ENCODE assay signal across 28 mouse cellular contexts in genomic region chr12:54995965-54996364, GRCm38 (mm10). TPM values are rescaled to one million over a fixed set of nuclear protein-coding genes. Genes with fewer than 3 reads are reported as not detected.
DNase-seq lines count a peak whose midpoint lies in the region; ATAC-seq and TF ChIP-seq lines count a peak whose summit lies in the region.
"Had no signal": no experiment of that assay in that cellular context is flagged by ENCODE, and none has a peak within 500 bp of the region (broad histone marks: within the 10 kb centered on the region; RNA-seq: fewer than 3 reads in every experiment).

No protein-coding gene starts in this region.

- peak; percentile 22; the same call in 1 of the 2 replicates for ATAC-seq in embryonic facial prominence, embryonic 14.5 days (ENCODE audit: low read depth)
- no peak for ATAC-seq in lung, postnatal 0 days
- ATAC-seq: forebrain, embryonic 15.5 days; intestine, embryonic 15.5 days had no signal

- no peak overlapping the region for H3K27ac ChIP-seq in embryonic facial prominence, embryonic 14.5 days (replicated peaks; ENCODE audit: low read depth, low read length)
- no peak overlapping the region for H3K27ac ChIP-seq in embryonic facial prominence, embryonic 10.5 days (replicated peaks)
- H3K27ac ChIP-seq in lung, postnatal 0 days (ENCODE audit: low read length): no peak overlapping the region
- H3K27ac ChIP-seq: embryonic facial prominence, embryonic 12.5 days; forebrain, embryonic 12.5 days; forebrain, embryonic 15.5 days; heart, adult 2 months; hindbrain, embryonic 12.5 days; hindbrain, embryonic 15.5 days; intestine, embryonic 15.5 days had no signal

- H3K27me3 ChIP-seq in embryonic facial prominence, embryonic 14.5 days (replicated peaks; ENCODE audit: control insufficient read depth, insufficient read depth, low read length): no peaks in the 10 kb centered on the region
- no peaks in the 10 kb centered on the region; the same call in 1 of the 2 replicates for H3K27me3 ChIP-seq in embryonic facial prominence, embryonic 10.5 days (replicated peaks; ENCODE audit: low read depth, poor library complexity, severe bottlenecking)
- no peaks in the 10 kb centered on the region for H3K27me3 ChIP-seq in lung, postnatal 0 days (replicated peaks; ENCODE audit: insufficient read depth, low read length)
- H3K27me3 ChIP-seq: CH12.LX; embryonic facial prominence, embryonic 12.5 days; forebrain, embryonic 12.5 days; forebrain, embryonic 15.5 days; hindbrain, embryonic 12.5 days; hindbrain, embryonic 15.5 days; intestine, embryonic 15.5 days had no signal

- TF ChIP-seq CTCF in lung, postnatal 0 days (IDR thresholded peaks at IDR 0.05): no peak
- no peak for TF ChIP-seq CTCF in lung, adult 2 months (IDR thresholded peaks at IDR 0.05; ENCODE audit: insufficient read depth, low read length)

- H3K9me3 ChIP-seq in embryonic facial prominence, embryonic 14.5 days (ENCODE audit: control insufficient read depth, low read length): no peaks in the 10 kb centered on the region
- no peaks in the 10 kb centered on the region for H3K9me3 ChIP-seq in embryonic facial prominence, embryonic 10.5 days
- H3K9me3 ChIP-seq in lung, postnatal 0 days (ENCODE audit: low read length): no peaks in the 10 kb centered on the region
- H3K9me3 ChIP-seq: embryonic facial prominence, embryonic 12.5 days; forebrain, embryonic 12.5 days; forebrain, embryonic 15.5 days; G1E; hindbrain, embryonic 12.5 days; hindbrain, embryonic 15.5 days; intestine, embryonic 15.5 days had no signal

- H3K36me3 ChIP-seq in embryonic facial prominence, embryonic 14.5 days (ENCODE audit: control insufficient read depth, insufficient read depth, low read length): no peaks in the 10 kb centered on the region
- no peaks in the 10 kb centered on the region for H3K36me3 ChIP-seq in embryonic facial prominence, embryonic 10.5 days (replicated peaks)
- H3K36me3 ChIP-seq in lung, postnatal 0 days (ENCODE audit: insufficient read depth, low read length): no peaks in the 10 kb centered on the region
- H3K36me3 ChIP-seq: embryonic facial prominence, embryonic 12.5 days; forebrain, embryonic 12.5 days; forebrain, embryonic 15.5 days; G1E; hindbrain, embryonic 12.5 days; hindbrain, embryonic 15.5 days; intestine, embryonic 15.5 days had no signal

- no peak overlapping the region for H3K9ac ChIP-seq in embryonic facial prominence, embryonic 14.5 days (ENCODE audit: low read depth, low read length)
- H3K9ac ChIP-seq in lung, postnatal 0 days (replicated peaks; ENCODE audit: low read depth): no peak overlapping the region
- H3K9ac ChIP-seq: embryonic facial prominence, embryonic 12.5 days; forebrain, embryonic 12.5 days; forebrain, embryonic 15.5 days; hindbrain, embryonic 12.5 days; hindbrain, embryonic 15.5 days; intestine, embryonic 15.5 days had no signal

- peak; percentile 29 for DNase-seq in embryonic facial prominence, embryonic 14.5 days (ENCODE audit: low spot score)
- DNase-seq in embryonic facial prominence, embryonic 10.5 days (ENCODE audit: low spot score): no peak
- DNase-seq in lung, postnatal 0 days (ENCODE audit: low spot score): peak; percentile 19
- no peak for DNase-seq in lung, adult 2 months
- DNase-seq in R1 (ENCODE audit: low read depth, low spot score): peak; percentile 48
- DNase-seq in cerebellum, adult 8-10 months: no peak
- DNase-seq: adrenal gland, adult 2 months; adrenal gland, postnatal 14 days; B cell, adult 2 months; cerebellum, adult 11 months; cerebellum, adult 2 months; cerebellum, postnatal 14 days; gastrocnemius, postnatal 25 days; heart, adult 2 months; kidney, adult 18-20 months had no signal

- TF ChIP-seq POLR2A in lung, adult 2 months (IDR thresholded peaks at IDR 0.05; ENCODE audit: borderline replicate concordance, extremely low read depth, low read depth, low read length): no peak

- H3K4me1 ChIP-seq in embryonic facial prominence, embryonic 14.5 days (ENCODE audit: control insufficient read depth, insufficient read depth, low read length): no peaks in the 10 kb centered on the region
- peaks cover 3% of the 10 kb centered on the region for H3K4me1 ChIP-seq in embryonic facial prominence, embryonic 10.5 days
- H3K4me1 ChIP-seq in lung, postnatal 0 days (ENCODE audit: insufficient read depth, low read depth, low read length): no peaks in the 10 kb centered on the region
- no peaks in the 10 kb centered on the region; the same call in 1 of the 2 replicates for H3K4me1 ChIP-seq in lung, adult 2 months (ENCODE audit: control insufficient read depth, insufficient read depth, low read length)
- H3K4me1 ChIP-seq: embryonic facial prominence, embryonic 12.5 days; forebrain, embryonic 12.5 days; forebrain, embryonic 15.5 days; hindbrain, embryonic 12.5 days; hindbrain, embryonic 15.5 days; intestine, embryonic 15.5 days had no signal

- no peak overlapping the region for H3K4me2 ChIP-seq in embryonic facial prominence, embryonic 14.5 days (ENCODE audit: low read depth, low read length)
- no peak overlapping the region for H3K4me2 ChIP-seq in lung, postnatal 0 days (replicated peaks; ENCODE audit: low read depth, low read length)
- H3K4me2 ChIP-seq: embryonic facial prominence, embryonic 12.5 days; forebrain, embryonic 12.5 days; forebrain, embryonic 15.5 days; heart, embryonic 11.5 days; hindbrain, embryonic 12.5 days; hindbrain, embryonic 15.5 days; intestine, embryonic 15.5 days had no signal

- no peak for TF ChIP-seq EP300 in lung, postnatal 0 days (IDR thresholded peaks at IDR 0.05)

- H3K4me3 ChIP-seq in embryonic facial prominence, embryonic 14.5 days (ENCODE audit: low read depth, low read length): no peak overlapping the region
- no peak overlapping the region for H3K4me3 ChIP-seq in embryonic facial prominence, embryonic 10.5 days
- no peak overlapping the region for H3K4me3 ChIP-seq in lung, postnatal 0 days (ENCODE audit: low read depth, low read length)
- no peak overlapping the region for H3K4me3 ChIP-seq in lung, adult 2 months (replicated peaks; ENCODE audit: extremely low read depth, low read depth, low read length)
- H3K4me3 ChIP-seq: embryonic facial prominence, embryonic 12.5 days; erythroblast, embryonic 14.5 days; forebrain, embryonic 12.5 days; forebrain, embryonic 15.5 days; heart, adult 2 months; hindbrain, embryonic 12.5 days; hindbrain, embryonic 15.5 days; intestine, embryonic 15.5 days had no signal

- WGBS in embryonic facial prominence, embryonic 14.5 days: 55% methylated on average over 3 of the region's 3 CpGs
- 66% methylated on average over 3 of the region's 3 CpGs for WGBS in embryonic facial prominence, embryonic 10.5 days
- 54% methylated on average over 3 of the region's 3 CpGs for WGBS in lung, postnatal 0 days
- WGBS in lung, adult 2 months: 57% methylated on average over 3 of the region's 3 CpGs

RNA-seq across cellular contexts. Expression of gene Gm20403, which starts 9.6 kb away (rescaled TPM):
- polyA plus RNA-seq in embryonic facial prominence, embryonic 14.5 days (2014; fragmentation: Nextera tagmentation; extraction: Ambion mirVana): not detected in 2 replicates
- not detected in 2 replicates for polyA plus RNA-seq in embryonic facial prominence, embryonic 10.5 days (2016; fragmentation: Nextera tagmentation; extraction: Ambion mirVana)
- not detected in 2 replicates for polyA plus RNA-seq in lung, postnatal 0 days (2015; fragmentation: Nextera tagmentation; extraction: Ambion mirVana)
- not detected in 2 replicates for polyA plus RNA-seq in lung, adult 2 months (2012; rRNA removed)
- polyA plus RNA-seq: adrenal gland, adult 2 months; cerebellum, adult 2 months; embryonic facial prominence, embryonic 12.5 days; forebrain, embryonic 12.5 days; forebrain, embryonic 15.5 days; gonadal fat pad, adult 2 months; heart, adult 2 months; heart, embryonic 11.5 days; heart, embryonic 14.5 days; heart, postnatal 0 days; hindbrain, embryonic 12.5 days; hindbrain, embryonic 15.5 days; intestine, embryonic 15.5 days had no signal

RNA-seq across cellular contexts. Expression of gene Baz1a, which starts 18.2 kb away (rescaled TPM):
- 19.2 and 20.9 TPM in 2 replicates for polyA plus RNA-seq in embryonic facial prominence, embryonic 14.5 days (2014; fragmentation: Nextera tagmentation; extraction: Ambion mirVana)
- polyA plus RNA-seq in embryonic facial prominence, embryonic 10.5 days (2016; fragmentation: Nextera tagmentation; extraction: Ambion mirVana): 34.5 and 38.0 TPM in 2 replicates
- 17.5 and 20.7 TPM in 2 replicates for polyA plus RNA-seq in lung, postnatal 0 days (2015; fragmentation: Nextera tagmentation; extraction: Ambion mirVana)
- 2.7 and 5.5 TPM in 2 replicates for polyA plus RNA-seq in lung, adult 2 months (2012; rRNA removed)

Comparison
In these comparisons a context has a peak if more than half of its experiments do, and no peak if none do; other contexts are left out.
1. DNase-seq: peak in embryonic facial prominence, embryonic 14.5 days (single experiment), lung, postnatal 0 days (single experiment) and R1 (single experiment); none in embryonic facial prominence, embryonic 10.5 days (single experiment), lung, adult 2 months (single experiment) and cerebellum, adult 8-10 months (single experiment).